Mouse (Mus musculus) large intestine, adult 2 months (tissue): ENCODE data around the gene Nupr1. TPM values are rescaled to one million over a fixed set of nuclear protein-coding genes. Genes with fewer than 3 reads are reported as not detected.

Experiments used
- DNase-seq: peaks from one replicate; pipeline ENCODE4 v3.0.0-alpha.2; 2012; ENCODE audit warnings: low read depth, low spot score
- WGBS: fragments of 180-500 bp; shearing (Covaris S2); methylation state at CpG from one replicate; pipeline ENCODE4 v1.1.7; 2018; 5-methylcytosine and 5-hydroxymethylcytosine counted together
- polyA plus RNA-seq: library from polyadenylated mRNA; depleted of rRNA; stranded (reverse); fragments of >200 nt; gene quantifications from 2 replicates; pipeline ENCODE4 v1.2.3, GENCODE M21; 2012; rRNA removed

Gene Nupr1
- polyA plus RNA-seq, 1 experiment: 54.5 TPM

- WGBS: 22% methylated on average over 5 of the region's 5 CpGs
- no peak for DNase-seq
These were observed 24.1 kb downstream of the Nupr1 start for GRCm38 (mm10) chr7:126606611-126607010.

DNA sequence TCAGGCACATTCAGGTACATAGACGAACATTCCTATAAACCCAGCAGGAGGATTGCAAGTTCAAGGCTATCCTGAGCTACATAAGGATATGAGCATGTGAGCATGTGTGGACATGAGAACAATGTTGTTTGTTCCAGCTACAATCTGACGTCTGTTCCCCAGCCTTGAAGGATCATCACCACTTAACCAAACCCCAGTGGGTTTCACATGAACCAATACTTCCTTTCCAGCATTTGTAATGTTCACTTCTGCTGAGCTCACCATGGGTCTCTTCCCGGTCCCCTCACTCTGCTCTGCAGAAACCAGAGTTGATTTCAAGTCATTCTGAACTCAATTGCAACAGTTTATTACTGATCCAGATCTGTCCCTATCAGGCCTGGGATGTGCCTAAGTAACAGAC is 28.0 kb downstream of the Nupr1 start:
- 83% methylated on average over 3 of the region's 3 CpGs for WGBS
- DNase-seq: no peak

- no peak for DNase-seq
- WGBS: 24% methylated on average over 5 of the region's 5 CpGs
These were observed 28.8 kb downstream of the Nupr1 start for GRCm38 (mm10) chr7:126601896-126602295.

DNA sequence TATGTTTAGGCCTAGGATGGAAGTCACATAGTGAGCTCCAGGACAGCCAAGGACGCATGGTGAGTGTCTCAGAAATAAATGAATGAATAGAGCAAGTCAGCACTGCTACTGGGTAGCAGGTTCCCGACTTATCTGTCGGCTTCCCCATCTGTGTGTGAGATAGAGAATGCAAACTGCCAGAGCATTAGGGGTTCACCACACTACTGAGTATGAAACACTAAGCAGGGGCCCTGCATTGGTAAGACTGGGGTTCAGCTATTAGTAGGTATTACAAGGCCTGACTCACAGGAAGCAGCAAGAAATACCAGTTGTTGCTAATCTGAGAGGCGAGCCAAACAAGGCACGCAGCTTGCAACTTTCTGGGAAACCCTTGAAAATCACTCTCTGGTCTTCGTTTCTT is 31.7 kb downstream of the Nupr1 start:
- no peak for DNase-seq
- WGBS: 80% methylated on average over 6 of the region's 6 CpGs

- WGBS: 52% methylated on average over 6 of the region's 6 CpGs
- no peak for DNase-seq
These were observed 34.2 kb downstream of the Nupr1 start for GRCm38 (mm10) chr7:126596414-126596813.

- 75% methylated on average over 5 of the region's 5 CpGs for WGBS
- DNase-seq: no peak
These were observed 34.8 kb downstream of the Nupr1 start for GRCm38 (mm10) chr7:126595890-126596289.

GRCm38 (mm10) chr7:126594862-126595561 is 35.6 kb downstream of the Nupr1 start, which contains the start of gene Il27:
TSS of gene Il27 (minus strand) at chr7:126594941.
- no peak for DNase-seq
- 78% methylated on average over 11 of the region's 11 CpGs for WGBS

- 39% methylated on average over 16 of the region's 16 CpGs for WGBS
- DNase-seq: no peak
These were observed 42.9 kb downstream of the Nupr1 start for GRCm38 (mm10) chr7:126587779-126588178.

DNA sequence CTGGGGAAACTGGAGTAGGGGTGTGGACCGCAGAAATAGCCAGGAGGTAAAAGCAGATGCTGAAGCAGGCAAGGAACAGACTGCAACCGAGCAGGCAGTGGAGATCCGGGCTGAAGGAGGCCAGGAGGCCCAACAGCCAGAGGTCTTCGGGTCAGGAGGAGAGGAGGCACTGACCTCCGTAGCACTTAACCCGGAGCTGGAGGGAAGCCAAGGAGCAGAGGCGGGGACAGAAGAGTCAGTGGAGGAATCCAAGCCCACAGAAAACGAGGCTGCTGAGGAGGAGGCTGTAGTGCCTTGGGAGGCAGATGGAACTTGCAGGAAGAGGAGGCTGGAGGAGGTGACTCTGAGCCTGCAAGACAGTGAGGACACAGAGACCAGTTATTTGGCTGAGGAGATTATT is 43.8 kb downstream of the Nupr1 start:
- DNase-seq: no peak
- WGBS: 33% methylated on average over 8 of the region's 8 CpGs

GRCm38 (mm10) chr7:126585717-126586116 is 44.9 kb downstream of the Nupr1 start, which contains the start of gene Cln3:
TSS of gene Cln3 (minus strand) at chr7:126585817.
- WGBS: 85% methylated on average over 6 of the region's 6 CpGs
- DNase-seq: no peak

GRCm38 (mm10) chr7:126584506-126584977 is 46.1 kb downstream of the Nupr1 start, which contains the start of gene Apobr:
TSS of gene Apobr (plus strand) at chr7:126584942.
- DNase-seq: no peak
- WGBS: 70% methylated on average over 8 of the region's 8 CpGs

GRCm38 (mm10) chr7:126583761-126584160 is 46.9 kb downstream of the Nupr1 start:
- DNase-seq: no peak
- 35% methylated on average over 6 of the region's 6 CpGs for WGBS

DNA sequence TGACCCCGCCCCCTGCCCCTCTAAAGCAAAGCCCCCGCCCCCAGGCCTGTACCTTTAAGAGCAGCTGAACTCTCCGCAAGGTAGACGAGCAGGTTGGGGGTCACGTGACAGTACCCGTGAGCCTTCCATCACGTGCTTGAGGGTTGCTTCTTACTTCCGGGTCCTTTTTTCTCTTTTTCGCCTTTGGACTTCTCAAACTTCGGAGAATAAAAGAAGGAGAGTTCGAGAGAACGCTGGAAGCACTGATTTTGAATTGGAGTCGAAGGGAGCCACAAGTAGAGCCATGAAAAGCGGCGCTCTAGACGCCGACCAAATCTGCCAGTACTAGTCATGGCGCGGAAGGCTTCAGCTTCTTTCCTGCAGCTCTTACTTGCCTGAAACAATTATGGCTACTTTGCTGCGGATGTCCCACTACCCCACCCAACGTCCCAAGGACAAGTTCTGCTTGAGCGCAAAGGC is 47.4 kb downstream of the Nupr1 start:
- DNase-seq: peak; percentile 87
- WGBS: 1% methylated on average over 22 of the region's 22 CpGs

- WGBS: 6% methylated on average over 20 of the region's 20 CpGs
- no peak for DNase-seq
These were observed 47.9 kb downstream of the Nupr1 start for GRCm38 (mm10) chr7:126582759-126583158.

GRCm38 (mm10) chr7:126581661-126582060 is 49.0 kb downstream of the Nupr1 start:
- DNase-seq: no peak
- WGBS: 62% methylated on average over 6 of the region's 6 CpGs

GRCm38 (mm10) chr7:126579172-126579571 is 51.5 kb downstream of the Nupr1 start:
- WGBS: 47% methylated on average over 8 of the region's 8 CpGs
- DNase-seq: no peak

- DNase-seq: no peak
- 73% methylated on average over 8 of the region's 8 CpGs for WGBS
These were observed 53.7 kb downstream of the Nupr1 start for GRCm38 (mm10) chr7:126576946-126577345.

Other genes starting within 250 kb of the Nupr1 start
- gene Nfatc2ip, start 234.1 kb downstream of the Nupr1 start, polyA plus RNA-seq: 7.5 and 8.4 TPM in 2 replicates
- gene Cd19, start 216.0 kb downstream of the Nupr1 start, polyA plus RNA-seq: 14.5 and 18.3 TPM in 2 replicates
- gene Rabep2, start 202.1 kb downstream of the Nupr1 start, polyA plus RNA-seq: 16.5 and 17.4 TPM in 2 replicates
- gene Atp2a1, start 167.8 kb downstream of the Nupr1 start, polyA plus RNA-seq: 0.30 and 3.6 TPM in 2 replicates
- gene Sh2b1, start 155.4 kb downstream of the Nupr1 start, polyA plus RNA-seq: 43.2 and 51.9 TPM in 2 replicates
- 163 and 178 TPM in 2 replicates for gene Tufm, start 143.5 kb downstream of the Nupr1 start, polyA plus RNA-seq
- 63.3 and 106 TPM in 2 replicates for gene Atxn2l, start 127.4 kb downstream of the Nupr1 start, polyA plus RNA-seq
- gene Eif3c, start 64.5 kb downstream of the Nupr1 start, polyA plus RNA-seq: 89.5 and 103 TPM in 2 replicates
- 1.6 and 3.5 TPM in 2 replicates for gene Apobr, start 45.9 kb downstream of the Nupr1 start, polyA plus RNA-seq
- gene Cln3, start 45.0 kb downstream of the Nupr1 start, polyA plus RNA-seq: 35.0 and 37.1 TPM in 2 replicates
- 0.16 and 0.37 TPM in 2 replicates for gene Il27, start 35.9 kb downstream of the Nupr1 start, polyA plus RNA-seq
- 27.6 and 30.2 TPM in 2 replicates for gene Sgf29, start 18.4 kb upstream of the Nupr1 start, polyA plus RNA-seq
- gene Sult1a1, start 45.6 kb upstream of the Nupr1 start, polyA plus RNA-seq: 8.5 and 9.5 TPM in 2 replicates
- gene Bola2, start 64.5 kb upstream of the Nupr1 start, polyA plus RNA-seq: 49.0 and 63.3 TPM in 2 replicates
- 8.8 and 12.0 TPM in 2 replicates for gene Slx1b, start 64.9 kb upstream of the Nupr1 start, polyA plus RNA-seq
- 137 and 143 TPM in 2 replicates for gene Coro1a, start 76.9 kb upstream of the Nupr1 start, polyA plus RNA-seq
- 497 and 498 TPM in 2 replicates for gene Mapk3, start 128.7 kb upstream of the Nupr1 start, polyA plus RNA-seq
- gene Gdpd3, start 135.5 kb upstream of the Nupr1 start, polyA plus RNA-seq: 32.7 and 34.4 TPM in 2 replicates
- 84.4 and 90.5 TPM in 2 replicates for gene Ypel3, start 146.1 kb upstream of the Nupr1 start, polyA plus RNA-seq
- 0.87 and 1.6 TPM in 2 replicates for gene Tbx6, start 150.6 kb upstream of the Nupr1 start, polyA plus RNA-seq
- 245 and 253 TPM in 2 replicates for gene Ppp4c, start 161.6 kb upstream of the Nupr1 start, polyA plus RNA-seq
- gene Fam57b, start 166.8 kb upstream of the Nupr1 start, polyA plus RNA-seq: 1.9 and 2.6 TPM in 2 replicates
- gene 4930451I11Rik, start 200.8 kb upstream of the Nupr1 start, polyA plus RNA-seq: not detected in 2 replicates
- not detected in 2 replicates for gene Doc2a, start 216.6 kb upstream of the Nupr1 start, polyA plus RNA-seq
- 9.4 and 13.4 TPM in 2 replicates for gene Hirip3, start 231.1 kb upstream of the Nupr1 start, polyA plus RNA-seq
- 36.5 and 39.3 TPM in 2 replicates for gene Ino80e, start 231.5 kb upstream of the Nupr1 start, polyA plus RNA-seq